Mouse (Mus musculus) hindbrain, embryonic 16.5 days (tissue): ENCODE measurements at regions not wholly inside any gene's neighbourhood (a gene's known extent, or its start where the extent isn't known, plus 50 kb on each side); places are given as distances from the start of the nearest gene placed in this dataset.
A peak's percentile ranks its signal among the peaks of the same experiment; 100 is the strongest.

Experiments used
- ATAC-seq: fragments of 200-750 bp; cut with Nextera tagmentation; 2 replicates; pipeline ENCODE4 v1.8.0; 2017; ENCODE audit warnings: moderate TSS enrichment, moderate library complexity
- H3K27ac ChIP-seq: fragments of 300-500 bp; sonication (generic); 2 replicates; pipeline ENCODE4 v1.5.1; 2014; ENCODE audit warnings: low read depth, mild to moderate bottlenecking, control low read depth, low read length, moderate library complexity
- H3K27me3 ChIP-seq: fragments of 300-500 bp; sonication (generic); replicated peaks from 2 replicates; pipeline ENCODE4 v1.6.1; 2014; ENCODE audit warnings: low read length; ENCODE audit not compliant: control insufficient read depth, insufficient read depth
- H3K36me3 ChIP-seq: fragments of 300-500 bp; sonication (generic); 2 replicates; pipeline ENCODE4 v1.6.1; 2014; ENCODE audit warnings: mild to moderate bottlenecking, low read length, moderate library complexity, mixed read lengths; ENCODE audit not compliant: control insufficient read depth, insufficient read depth
- H3K4me1 ChIP-seq: fragments of 300-500 bp; sonication (generic); 2 replicates; pipeline ENCODE4 v1.6.1; 2014; ENCODE audit warnings: low read depth, low read length; ENCODE audit not compliant: control insufficient read depth, insufficient read depth
- H3K4me2 ChIP-seq: fragments of 300-500 bp; sonication (generic); 2 replicates; pipeline ENCODE4 v1.6.1; 2014; ENCODE audit warnings: mild to moderate bottlenecking, low read length, control low read depth, moderate library complexity
- H3K4me3 ChIP-seq: fragments of 300-500 bp; sonication (generic); 2 replicates; pipeline ENCODE4 v1.5.1; 2014; ENCODE audit warnings: mild to moderate bottlenecking, low read length, control low read depth, moderate library complexity
- H3K9ac ChIP-seq: fragments of 300-500 bp; sonication (generic); 2 replicates; pipeline ENCODE4 v1.6.1; 2014; ENCODE audit warnings: low read depth, mild to moderate bottlenecking, control low read depth, low read length, moderate library complexity
- H3K9me3 ChIP-seq: fragments of 300-500 bp; sonication (generic); 2 replicates; pipeline ENCODE4 v1.6.1; 2014; ENCODE audit warnings: mild to moderate bottlenecking, low read length, moderate library complexity; ENCODE audit not compliant: control insufficient read depth
- WGBS: fragments of 180-500 bp; shearing (Covaris S2); extraction: QIAGEN DNeasy Blood & Tissue Kit; methylation state at CpG from one replicate; pipeline ENCODE4 v1.1.7; 2014; 5-methylcytosine and 5-hydroxymethylcytosine counted together

DNA sequence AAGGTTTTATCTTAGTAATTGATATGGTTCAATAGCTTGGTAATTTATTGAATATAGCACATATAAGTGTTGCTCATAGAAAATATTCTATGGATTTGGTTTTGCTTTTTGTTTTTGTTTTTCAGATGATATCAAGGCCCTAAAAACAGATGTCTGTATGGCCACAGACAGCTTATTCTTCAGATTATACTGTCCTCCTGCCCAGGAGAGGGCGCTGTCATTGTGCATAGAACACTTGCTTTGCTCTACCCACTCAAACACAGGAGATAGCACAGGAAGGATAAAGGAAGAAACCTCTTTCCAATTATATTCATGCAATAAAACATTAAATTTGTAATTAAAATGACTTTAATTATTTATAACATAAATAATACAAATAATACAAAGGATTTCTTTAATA, 115.4 kb upstream of the Ndst3 start:
- no peaks in the 10 kb centered on the region for H3K27me3 ChIP-seq
- 81% methylated on average over 1 of the region's 1 CpGs for WGBS
- no peak for ATAC-seq

DNA sequence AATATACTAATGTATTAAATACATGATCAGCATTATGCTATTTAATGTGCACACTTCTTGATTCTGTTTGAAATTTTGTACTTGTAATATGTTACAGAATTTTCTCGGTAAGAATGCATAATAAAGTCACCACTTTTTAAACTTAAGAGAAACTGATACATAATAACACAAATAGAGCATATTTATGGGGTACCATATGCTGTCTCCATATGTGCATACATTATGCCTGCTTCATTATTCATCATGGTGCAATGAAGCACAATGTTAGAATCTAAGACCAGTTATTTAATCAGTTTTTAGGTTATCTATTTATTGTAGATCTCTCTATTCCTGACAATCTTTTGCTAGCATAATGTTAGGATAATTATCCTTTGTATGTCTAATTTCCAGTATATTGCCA, 115.9 kb upstream of the Ndst3 start:
- no peak overlapping the region for H3K4me3 ChIP-seq
- no peaks in the 10 kb centered on the region for H3K36me3 ChIP-seq
- 85% methylated on average over 1 of the region's 1 CpGs for WGBS

More for the DNA sequence above, 115.4 kb upstream of the Ndst3 start:
- H3K4me3 ChIP-seq: no peak overlapping the region
- H3K9me3 ChIP-seq: no peaks in the 10 kb centered on the region
- no peak overlapping the region for H3K4me2 ChIP-seq
- no peak overlapping the region for H3K9ac ChIP-seq
- peaks cover 2% of the 10 kb centered on the region; the same call in 1 of the 2 replicates for H3K4me1 ChIP-seq
- no peaks in the 10 kb centered on the region for H3K36me3 ChIP-seq
- H3K27ac ChIP-seq: no peak overlapping the region

DNA sequence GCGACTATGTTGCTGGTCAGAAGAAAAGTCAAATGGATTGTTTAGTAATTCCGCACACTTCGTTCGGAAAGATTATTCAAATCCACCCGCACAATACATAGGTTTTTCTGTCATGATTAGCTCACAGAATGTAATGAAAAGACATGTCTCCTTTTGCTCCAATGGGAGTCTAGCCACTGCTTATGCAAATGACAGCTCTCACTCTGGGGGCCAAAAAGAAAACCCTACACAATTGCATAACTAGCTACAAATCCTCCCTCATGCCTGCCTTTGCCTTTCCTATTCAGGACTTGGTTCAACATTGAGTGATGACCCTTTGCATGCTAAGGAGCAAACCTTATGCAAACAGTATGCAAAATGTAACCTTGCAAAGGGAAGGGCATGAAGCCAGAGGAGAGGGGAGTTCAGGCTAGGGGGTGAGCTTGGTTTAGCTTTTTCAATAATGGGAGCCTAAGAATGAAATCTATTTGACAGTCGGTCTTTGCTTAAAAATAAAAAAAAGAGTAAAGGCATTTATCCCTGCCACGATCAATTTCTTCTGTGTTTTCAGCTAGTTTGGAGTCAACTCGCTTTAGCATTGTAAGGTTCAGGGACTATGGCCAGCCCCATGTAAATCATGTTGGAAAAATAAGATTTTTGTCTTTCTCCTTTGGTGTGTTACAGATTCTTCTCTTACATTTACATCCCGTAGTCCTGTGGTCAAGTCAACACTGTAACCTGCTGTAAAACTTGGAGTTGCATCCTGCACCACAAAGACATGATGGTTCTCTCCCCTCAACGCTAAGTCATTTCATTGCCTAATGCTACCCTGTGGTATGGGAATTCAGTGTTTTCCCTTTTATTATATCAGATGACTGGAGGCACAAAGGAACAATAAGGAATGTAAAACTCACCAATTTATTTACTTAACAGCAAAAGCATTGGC, 119.6 kb upstream of the Ndst3 start:
- H3K27me3 ChIP-seq: no peaks in the 10 kb centered on the region
- no peak overlapping the region for H3K27ac ChIP-seq
- H3K4me1 ChIP-seq: peaks cover 2% of the 10 kb centered on the region; the same call in 1 of the 2 replicates
- no peaks in the 10 kb centered on the region for H3K9me3 ChIP-seq
- H3K4me3 ChIP-seq: no peak overlapping the region
- no peak overlapping the region for H3K4me2 ChIP-seq
- H3K36me3 ChIP-seq: no peaks in the 10 kb centered on the region
- peak; percentile 52; the same call in 1 of the 2 replicates for ATAC-seq
- no peak overlapping the region for H3K9ac ChIP-seq
- 38% methylated on average over 10 of the region's 10 CpGs for WGBS

More for the DNA sequence above, 115.9 kb upstream of the Ndst3 start:
- no peak for ATAC-seq
- Histone ChIP-seq H3K27me3 (no peaks in the 10 kb centered on the region), H3K4me1 (peaks cover 2% of the 10 kb centered on the region; the same call in 1 of the 2 replicates), H3K4me2 (no peak overlapping the region), H3K9ac (no peak overlapping the region), H3K9me3 (no peaks in the 10 kb centered on the region), H3K27ac (no peak overlapping the region)

DNA sequence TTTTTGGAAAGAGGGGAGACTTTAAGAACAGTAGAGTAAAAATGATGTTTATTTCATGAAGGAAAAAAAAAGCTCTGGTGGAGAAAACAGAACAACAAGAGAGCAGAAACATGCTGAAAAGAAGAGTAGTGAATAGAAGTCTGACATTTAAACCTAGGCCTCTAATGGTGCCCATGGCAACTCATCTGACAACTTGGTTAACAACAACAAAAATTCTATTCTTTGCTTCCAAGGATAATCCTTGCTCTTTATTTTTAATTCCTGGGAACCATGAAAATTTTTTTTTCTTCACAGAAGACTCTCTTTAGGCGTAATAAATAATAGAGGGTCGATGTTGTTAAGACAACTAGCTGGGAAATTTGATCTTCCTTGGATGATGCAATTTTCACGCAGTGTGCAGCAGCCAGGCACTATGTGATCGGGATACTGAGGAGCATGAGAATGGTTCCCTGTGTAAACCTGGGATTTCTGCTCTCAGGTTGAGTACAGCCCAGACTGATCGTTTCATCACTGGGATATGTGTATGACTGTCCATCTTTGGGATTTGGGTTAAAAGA, 120.4 kb upstream of the Ndst3 start:
- Histone ChIP-seq H3K27me3 (no peaks in the 10 kb centered on the region), H3K4me1 (peaks cover 2% of the 10 kb centered on the region; the same call in 1 of the 2 replicates), H3K9ac (no peak overlapping the region), H3K4me3 (no peak overlapping the region), H3K36me3 (no peaks in the 10 kb centered on the region), H3K4me2 (no peak overlapping the region), H3K27ac (no peak overlapping the region), H3K9me3 (no peaks in the 10 kb centered on the region)
- peak; percentile 87 for ATAC-seq
- 20% methylated on average over 5 of the region's 5 CpGs for WGBS

DNA sequence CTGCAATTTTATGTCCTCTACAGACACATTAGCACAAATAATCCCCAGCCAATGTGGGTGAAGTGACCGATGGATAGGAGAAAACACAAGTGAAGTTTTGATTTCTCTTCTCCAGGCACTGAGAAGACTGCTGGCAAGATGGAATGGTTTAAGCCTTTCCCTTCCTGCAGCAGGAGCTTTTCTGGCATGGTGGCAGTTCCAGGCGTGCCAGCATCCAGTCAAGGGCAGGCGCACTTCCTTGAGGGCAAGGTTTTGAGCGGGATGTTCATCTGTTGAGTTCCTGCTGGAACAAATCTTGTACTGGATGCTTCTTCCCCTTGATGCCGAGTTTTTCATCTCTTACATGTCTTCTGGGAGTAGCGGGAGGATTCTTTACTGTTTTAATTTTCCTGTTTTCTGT, 138.1 kb upstream of the Ndst3 start:
- ATAC-seq: no peak
- no peak overlapping the region for H3K27ac ChIP-seq
- no peaks in the 10 kb centered on the region for H3K9me3 ChIP-seq
- H3K9ac ChIP-seq: no peak overlapping the region
- H3K36me3 ChIP-seq: no peaks in the 10 kb centered on the region
- H3K4me2 ChIP-seq: no peak overlapping the region
- no peaks in the 10 kb centered on the region for H3K27me3 ChIP-seq
- no peak overlapping the region for H3K4me3 ChIP-seq
- no peaks in the 10 kb centered on the region for H3K4me1 ChIP-seq
- 84% methylated on average over 6 of the region's 6 CpGs for WGBS

DNA sequence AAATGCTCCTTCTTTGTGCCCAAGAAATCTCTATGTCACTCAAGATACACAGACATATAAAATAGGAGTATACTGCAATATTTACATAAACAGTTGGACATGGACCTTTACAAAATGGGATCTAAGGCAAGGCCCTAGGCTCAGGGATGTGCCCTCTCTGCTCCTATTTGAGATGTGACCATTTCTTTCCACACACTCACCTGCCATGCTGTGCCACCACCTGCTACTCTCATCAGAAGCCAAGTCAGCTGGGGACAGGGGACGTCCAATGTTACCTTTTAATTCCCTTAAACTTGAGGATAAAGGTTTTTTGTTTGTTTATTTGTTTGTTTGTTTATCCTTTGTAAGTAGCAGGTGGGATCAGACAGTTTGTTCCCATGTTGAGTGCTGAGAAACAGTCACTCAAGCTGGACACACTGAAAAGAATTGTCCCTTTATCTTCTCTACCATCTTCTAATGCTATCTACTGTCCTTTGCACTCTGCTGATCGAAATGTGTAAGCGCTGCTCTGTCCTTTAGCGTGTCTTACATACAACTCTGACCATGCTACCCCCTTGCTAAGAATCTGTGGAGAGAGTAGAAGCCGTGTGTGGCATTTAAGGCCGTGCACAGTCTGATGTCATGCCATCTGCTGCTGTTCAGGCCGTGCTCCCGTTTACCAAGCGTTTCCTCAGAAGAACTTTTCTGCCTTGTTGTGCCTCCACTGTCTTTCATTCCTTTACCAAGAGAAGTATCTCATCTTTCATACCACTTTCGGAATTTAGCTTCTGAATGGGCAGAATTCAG, 147.9 kb upstream of the Ndst3 start:
- 88% methylated on average over 10 of the region's 10 CpGs for WGBS
- no peaks in the 10 kb centered on the region for H3K36me3 ChIP-seq
- no peak for ATAC-seq
- H3K4me3 ChIP-seq: no peak overlapping the region
- no peak overlapping the region for H3K4me2 ChIP-seq
- no peaks in the 10 kb centered on the region for H3K27me3 ChIP-seq
- H3K9ac ChIP-seq: no peak overlapping the region
- no peak overlapping the region for H3K27ac ChIP-seq
- no peaks in the 10 kb centered on the region for H3K4me1 ChIP-seq
- H3K9me3 ChIP-seq: no peaks in the 10 kb centered on the region

DNA sequence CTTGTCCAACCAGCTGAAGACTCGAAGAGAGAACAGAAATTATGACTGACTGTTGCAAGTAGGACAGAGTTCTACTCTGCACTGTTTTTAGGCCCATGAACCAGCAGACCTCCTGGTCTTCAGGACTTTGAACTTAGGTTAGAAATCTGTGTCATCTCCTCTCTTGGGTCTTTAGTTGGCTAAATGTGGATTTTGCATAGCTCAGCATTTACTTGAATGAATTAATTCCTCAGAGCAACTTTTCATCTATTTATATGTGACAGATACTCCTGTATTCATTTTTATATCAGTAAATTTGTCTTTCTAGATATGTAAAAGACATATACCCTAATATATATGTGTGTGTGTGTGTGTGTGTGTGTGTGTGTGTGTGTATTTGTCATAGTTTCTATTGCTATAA, 155.9 kb upstream of the Ndst3 start:
- Histone ChIP-seq H3K4me3 (no peak overlapping the region), H3K27ac (no peak overlapping the region), H3K36me3 (no peaks in the 10 kb centered on the region), H3K4me2 (no peak overlapping the region), H3K9ac (no peak overlapping the region), H3K9me3 (no peaks in the 10 kb centered on the region), H3K4me1 (no peaks in the 10 kb centered on the region), H3K27me3 (no peaks in the 10 kb centered on the region)
- ATAC-seq: no peak
- WGBS: 70% methylated on average over 1 of the region's 1 CpGs

GRCm38 (mm10) chr3:123848663-123849062, 158.0 kb upstream of the Ndst3 start:
- no peaks in the 10 kb centered on the region for H3K9me3 ChIP-seq
- no peak overlapping the region for H3K4me3 ChIP-seq
- no peak overlapping the region for H3K27ac ChIP-seq
- H3K4me2 ChIP-seq: no peak overlapping the region
- H3K36me3 ChIP-seq: no peaks in the 10 kb centered on the region
- no peaks in the 10 kb centered on the region for H3K4me1 ChIP-seq
- ATAC-seq: no peak
- WGBS: 86% methylated on average over 2 of the region's 2 CpGs
- H3K9ac ChIP-seq: no peak overlapping the region
- H3K27me3 ChIP-seq: no peaks in the 10 kb centered on the region

- 77% methylated on average over 3 of the region's 3 CpGs for WGBS
- no peak for ATAC-seq
Observed at GRCm38 (mm10) chr3:123852889-123853288, 162.2 kb upstream of the Ndst3 start.

More at GRCm38 (mm10) chr3:123852889-123853288, 162.2 kb upstream of the Ndst3 start:
- H3K27me3 ChIP-seq: no peaks in the 10 kb centered on the region
- H3K4me3 ChIP-seq: no peak overlapping the region
- no peaks in the 10 kb centered on the region for H3K4me1 ChIP-seq
- H3K36me3 ChIP-seq: no peaks in the 10 kb centered on the region
- no peak overlapping the region for H3K4me2 ChIP-seq
- H3K9me3 ChIP-seq: no peaks in the 10 kb centered on the region
- H3K9ac ChIP-seq: no peak overlapping the region
- H3K27ac ChIP-seq: no peak overlapping the region
